10 mouse cellular contexts compared by ENCODE assay signal in genomic region chr2:172105241-172105640, GRCm38 (mm10).
DNase-seq lines count a peak whose midpoint lies in the region; ATAC-seq lines count a peak whose summit lies in the region.
"Had no signal": no experiment of that assay in that cellular context is flagged by ENCODE, and none has a peak within 500 bp of the region (broad histone marks: within the 10 kb centered on the region; RNA-seq: fewer than 3 reads in every experiment).

No protein-coding gene starts in this region.

- no peak overlapping the region for H3K4me2 ChIP-seq in liver, embryonic 16.5 days (ENCODE audit: low read depth, low read length)
- no peak overlapping the region for H3K4me2 ChIP-seq in liver, embryonic 12.5 days
- H3K4me2 ChIP-seq in intestine, embryonic 16.5 days (ENCODE audit: low read depth, low read length) = no peak overlapping the region
- peak overlapping the region; percentile 25; the same call in 1 of the 2 replicates for H3K4me2 ChIP-seq in stomach, embryonic 16.5 days (ENCODE audit: low read depth, low read length)

- DNase-seq in cerebellum, postnatal 14 days = peak; percentile 65
- DNase-seq in natural killer cell, adult 2 months (ENCODE audit: low spot score in 2 of 2) = no peak
- DNase-seq: heart, adult 18-20 months; kidney, adult 18-20 months; thymus, postnatal 4 days had no signal

- peak; percentile 39; the same call in 1 of the 2 replicates for ATAC-seq in liver, embryonic 16.5 days (ENCODE audit: low read depth)
- ATAC-seq in liver, embryonic 12.5 days = no peak
- ATAC-seq in intestine, embryonic 16.5 days = peak; percentile 65
- peak; percentile 64 for ATAC-seq in stomach, embryonic 16.5 days (ENCODE audit: insufficient read depth, low FRiP score)
- no peak for ATAC-seq in activated CD4-positive, CD25-positive, alpha-beta regulatory T cell, adult 4 months

- no peaks in the 10 kb centered on the region for H3K4me1 ChIP-seq in liver, embryonic 16.5 days (ENCODE audit: control insufficient read depth, low read depth, low read length)
- H3K4me1 ChIP-seq in liver, embryonic 12.5 days = no peaks in the 10 kb centered on the region
- H3K4me1 ChIP-seq in intestine, embryonic 16.5 days (ENCODE audit: control insufficient read depth, insufficient read depth, low read length) = no peaks in the 10 kb centered on the region
- peaks cover 3% of the 10 kb centered on the region; the same call in 1 of the 2 replicates for H3K4me1 ChIP-seq in stomach, embryonic 16.5 days (ENCODE audit: control insufficient read depth, insufficient read depth, low read length)

- H3K9me3 ChIP-seq in liver, embryonic 16.5 days (replicated peaks; ENCODE audit: control insufficient read depth, low read length) = peaks cover 3% of the 10 kb centered on the region; the same call in 1 of the 2 replicates
- H3K9me3 ChIP-seq in liver, embryonic 12.5 days (replicated peaks) = peaks cover 41% of the 10 kb centered on the region
- H3K9me3 ChIP-seq in intestine, embryonic 16.5 days (ENCODE audit: control insufficient read depth, low read length) = no peaks in the 10 kb centered on the region
- H3K9me3 ChIP-seq in stomach, embryonic 16.5 days (replicated peaks; ENCODE audit: control insufficient read depth, low read length) = no peaks in the 10 kb centered on the region

- no peaks in the 10 kb centered on the region for H3K36me3 ChIP-seq in liver, embryonic 16.5 days (ENCODE audit: control insufficient read depth, insufficient read depth)
- H3K36me3 ChIP-seq in liver, embryonic 12.5 days = no peaks in the 10 kb centered on the region
- H3K36me3 ChIP-seq in intestine, embryonic 16.5 days (ENCODE audit: control insufficient read depth, insufficient read depth, low read length) = no peaks in the 10 kb centered on the region
- no peaks in the 10 kb centered on the region for H3K36me3 ChIP-seq in stomach, embryonic 16.5 days (ENCODE audit: control insufficient read depth, insufficient read depth, low read length)

- H3K27me3 ChIP-seq in liver, embryonic 16.5 days (ENCODE audit: control insufficient read depth, insufficient read depth, low read depth, low read length) = no peaks in the 10 kb centered on the region
- no peaks in the 10 kb centered on the region for H3K27me3 ChIP-seq in liver, embryonic 12.5 days (replicated peaks)
- no peaks in the 10 kb centered on the region for H3K27me3 ChIP-seq in intestine, embryonic 16.5 days (replicated peaks; ENCODE audit: control insufficient read depth, insufficient read depth, low read length)
- no peaks in the 10 kb centered on the region; the same call in 1 of the 2 replicates for H3K27me3 ChIP-seq in stomach, embryonic 16.5 days (ENCODE audit: control insufficient read depth, insufficient read depth, low read length)

- H3K9ac ChIP-seq in liver, embryonic 16.5 days (ENCODE audit: low read depth, low read length) = no peak overlapping the region
- H3K9ac ChIP-seq in liver, embryonic 12.5 days = no peak overlapping the region
- no peak overlapping the region for H3K9ac ChIP-seq in intestine, embryonic 16.5 days (ENCODE audit: low read depth, low read length)
- no peak overlapping the region for H3K9ac ChIP-seq in stomach, embryonic 16.5 days (ENCODE audit: low read length)

- H3K4me3 ChIP-seq in liver, embryonic 16.5 days (ENCODE audit: low read depth, low read length) = no peak overlapping the region
- H3K4me3 ChIP-seq in liver, embryonic 12.5 days = no peak overlapping the region
- H3K4me3 ChIP-seq in intestine, embryonic 16.5 days (ENCODE audit: low read length) = no peak overlapping the region
- no peak overlapping the region for H3K4me3 ChIP-seq in stomach, embryonic 16.5 days (replicated peaks; ENCODE audit: low read length)

- 46% methylated on average over 10 of the region's 10 CpGs for WGBS in liver, embryonic 16.5 days (ENCODE audit: insufficient replicate concordance)
- WGBS in liver, embryonic 12.5 days (ENCODE audit: insufficient replicate concordance) = 56% methylated on average over 10 of the region's 10 CpGs
- WGBS in intestine, embryonic 16.5 days = 22% methylated on average over 10 of the region's 10 CpGs
- WGBS in stomach, embryonic 16.5 days = 23% methylated on average over 10 of the region's 10 CpGs

- H3K27ac ChIP-seq in liver, embryonic 16.5 days (ENCODE audit: low read length) = no peak overlapping the region
- H3K27ac ChIP-seq in liver, embryonic 12.5 days = no peak overlapping the region
- H3K27ac ChIP-seq in intestine, embryonic 16.5 days (ENCODE audit: low read length) = no peak overlapping the region; the same call in 1 of the 2 replicates
- H3K27ac ChIP-seq in stomach, embryonic 16.5 days (ENCODE audit: low read length) = no peak overlapping the region

Comparison
In these comparisons a context has a peak if more than half of its experiments do, and no peak if none do; other contexts are left out.
1. ATAC-seq: peak in liver, embryonic 16.5 days (single experiment), intestine, embryonic 16.5 days (single experiment) and stomach, embryonic 16.5 days (single experiment); none in liver, embryonic 12.5 days (single experiment) and activated CD4-positive, CD25-positive, alpha-beta regulatory T cell, adult 4 months (single experiment).
2. DNase-seq: peak in cerebellum, postnatal 14 days (2 of 2); none in natural killer cell, adult 2 months (0 of 2).